Mouse (Mus musculus) kidney, adult 2 months (tissue): ENCODE results near the gene Foxp1. TPM values are rescaled to one million over a fixed set of nuclear protein-coding genes. Genes with fewer than 3 reads are reported as not detected.
A peak's percentile ranks its signal among the peaks of the same experiment; 100 is the strongest.

Experiments
- DNase-seq: peaks from one replicate; pipeline ENCODE4 v3.0.0; 2021
- H3K27ac ChIP-seq: fragments of 200-500 bp; 2 replicates; pipeline ENCODE4 v1.5.1; 2012; ENCODE audit warnings: low read depth, low read length, control low read depth, inconsistent platforms; ENCODE audit not compliant: insufficient read depth
- H3K27me3 ChIP-seq: fragments of 200-500 bp; replicated peaks from 2 replicates; pipeline ENCODE4 v1.6.1; 2012; ENCODE audit warnings: mild to moderate bottlenecking, moderate library complexity, low read length, inconsistent platforms; ENCODE audit not compliant: control insufficient read depth, insufficient read depth
- H3K36me3 ChIP-seq: fragments of 200-500 bp; 2 replicates; pipeline ENCODE4 v1.6.1; 2012; ENCODE audit warnings: mild to moderate bottlenecking, moderate library complexity, low read length, inconsistent platforms; ENCODE audit not compliant: control insufficient read depth, insufficient read depth
- H3K4me1 ChIP-seq: fragments of 200-500 bp; 2 replicates; pipeline ENCODE4 v1.6.1; 2011; ENCODE audit warnings: low read length; ENCODE audit not compliant: control insufficient read depth, insufficient read depth
- H3K4me3 ChIP-seq: fragments of 200-500 bp; 2 replicates; pipeline ENCODE4 v1.5.1; 2011; ENCODE audit warnings: mild to moderate bottlenecking, low read depth, low read length, control low read depth; ENCODE audit not compliant: insufficient read depth
- CTCF ChIP-seq: fragments of 200-500 bp; conservative IDR thresholded peaks from 2 replicates; pipeline ENCODE4 v1.5.1; 2011; ENCODE audit warnings: low read depth, mild to moderate bottlenecking, control low read depth, low read length, moderate library complexity, mixed read lengths; ENCODE audit not compliant: insufficient read depth, insufficient read length
- POLR2A ChIP-seq: fragments of 200-500 bp; IDR thresholded peaks from one replicate; pipeline ENCODE4 v1.6.1; 2011; ENCODE audit warnings: low read depth, low read length, control low read depth
- WGBS: fragments of 180-500 bp; shearing (Covaris S2); methylation state at CpG from one replicate; pipeline ENCODE4 v1.1.7; 2018; 5-methylcytosine and 5-hydroxymethylcytosine counted together
- polyA plus RNA-seq: library from polyadenylated mRNA; depleted of rRNA; stranded (reverse); fragments of >200 nt; gene quantifications from 2 replicates; pipeline ENCODE4 v1.2.3, GENCODE M21; 2012

The Foxp1 gene
- polyA plus RNA-seq, 1 experiment = 32.8 TPM

- 96% methylated on average over 6 of the region's 6 CpGs for WGBS
- no peaks in the 10 kb centered on the region for H3K27me3 ChIP-seq
- H3K27ac ChIP-seq = no peak overlapping the region
- no peaks in the 10 kb centered on the region for H3K36me3 ChIP-seq
- no peak for DNase-seq
- no peaks in the 10 kb centered on the region for H3K4me1 ChIP-seq
- no peak overlapping the region for H3K4me3 ChIP-seq
- TF ChIP-seq CTCF = no peak
- TF ChIP-seq POLR2A = no peak
These were observed 130.0 kb downstream of the Foxp1 start for GRCm38 (mm10) chr6:99392484-99392883.

- DNase-seq = peak; percentile 51
- no peaks in the 10 kb centered on the region for H3K36me3 ChIP-seq
- H3K4me3 ChIP-seq = no peak overlapping the region
- TF ChIP-seq CTCF (no peak), POLR2A (no peak)
- H3K4me1 ChIP-seq = no peaks in the 10 kb centered on the region
- WGBS = 63% methylated on average over 19 of the region's 19 CpGs
- H3K27me3 ChIP-seq = no peaks in the 10 kb centered on the region
- H3K27ac ChIP-seq = peak overlapping the region; percentile 6; the same call in 1 of the 2 replicates
These were observed 133.5 kb downstream of the Foxp1 start for GRCm38 (mm10) chr6:99388741-99389675.

GRCm38 (mm10) chr6:99388023-99388422 lies 134.5 kb downstream of the Foxp1 start:
- Histone ChIP-seq H3K27ac (no peak overlapping the region), H3K36me3 (no peaks in the 10 kb centered on the region), H3K4me1 (no peaks in the 10 kb centered on the region), H3K27me3 (no peaks in the 10 kb centered on the region), H3K4me3 (no peak overlapping the region)
- WGBS = 76% methylated on average over 5 of the region's 5 CpGs
- no peak for DNase-seq
- no peak for TF ChIP-seq POLR2A
- no peak for TF ChIP-seq CTCF

GRCm38 (mm10) chr6:99385059-99385604 lies 137.4 kb downstream of the Foxp1 start:
- H3K4me1 ChIP-seq = no peaks in the 10 kb centered on the region
- WGBS = 73% methylated on average over 2 of the region's 2 CpGs
- no peak overlapping the region for H3K27ac ChIP-seq
- H3K36me3 ChIP-seq = no peaks in the 10 kb centered on the region
- no peak overlapping the region for H3K4me3 ChIP-seq
- DNase-seq = peak; percentile 29
- no peaks in the 10 kb centered on the region for H3K27me3 ChIP-seq
- TF ChIP-seq POLR2A (no peak), CTCF (peak; percentile 62)

GRCm38 (mm10) chr6:99383846-99384472 lies 138.6 kb downstream of the Foxp1 start:
- H3K4me3 ChIP-seq = no peak overlapping the region
- DNase-seq = no peak
- H3K36me3 ChIP-seq = no peaks in the 10 kb centered on the region
- no peaks in the 10 kb centered on the region for H3K27me3 ChIP-seq
- H3K4me1 ChIP-seq = no peaks in the 10 kb centered on the region
- no peak overlapping the region for H3K27ac ChIP-seq
- WGBS = 59% methylated on average over 4 of the region's 4 CpGs
- no peak for TF ChIP-seq CTCF
- no peak for TF ChIP-seq POLR2A

GRCm38 (mm10) chr6:99380146-99380545 lies 142.4 kb downstream of the Foxp1 start:
- no peaks in the 10 kb centered on the region for H3K4me1 ChIP-seq

More at GRCm38 (mm10) chr6:99380146-99380545, 142.4 kb downstream of the Foxp1 start:
- H3K27ac ChIP-seq = no peak overlapping the region
- no peaks in the 10 kb centered on the region for H3K27me3 ChIP-seq
- DNase-seq = no peak
- no peaks in the 10 kb centered on the region for H3K36me3 ChIP-seq
- H3K4me3 ChIP-seq = no peak overlapping the region
- no peak for TF ChIP-seq POLR2A
- no peak for TF ChIP-seq CTCF
- 74% methylated on average over 5 of the region's 5 CpGs for whole genome bisulfite sequencing
